Mouse (Mus musculus): ENCODE results near the gene Ppox. TPM values are rescaled to one million over a fixed set of nuclear protein-coding genes. Genes with fewer than 3 reads are reported as not detected.
"Not testable (repeated sequence)": the region's sequence is repeated elsewhere in the genome, so short reads cannot be mapped to it uniquely, and the experiment has no call there.

The Ppox gene
- 23.9 and 24.3 TPM in 2 replicates for polyA plus RNA-seq (2011; ENCODE audit: insufficient read length, low read depth, missing spikeins)

- TF ChIP-seq POLR2A (IDR thresholded peaks at IDR 0.05; ENCODE audit: low read depth, low read length) (peak; percentile 32), CTCF (IDR thresholded peaks at IDR 0.05; ENCODE audit: borderline replicate concordance, insufficient read depth, low read length) (no peak)
- peak within 1 kb of the TSS; percentile 68 for H3K4me3 ChIP-seq (ENCODE audit: insufficient read depth, low read length)
- no peaks in the 10 kb centered on the region for H3K4me1 ChIP-seq (ENCODE audit: control insufficient read depth, insufficient read depth, low read length)
- peak within 1 kb of the TSS; percentile 48 for H3K27ac ChIP-seq (ENCODE audit: insufficient read depth, low read length)
These were observed at the start of gene Ppox for GRCm38 (mm10) chr1:171280916-171281527. TSS of gene Ppox (minus strand) at chr1:171281186.

GRCm38 (mm10) chr1:171330216-171330560 lies 49.2 kb upstream of the Ppox start:
- H3K27ac ChIP-seq (ENCODE audit: insufficient read depth, low read length): peak overlapping the region; percentile 81
- TF ChIP-seq POLR2A (IDR thresholded peaks at IDR 0.05; ENCODE audit: low read depth, low read length) (no peak), CTCF (IDR thresholded peaks at IDR 0.05; ENCODE audit: borderline replicate concordance, insufficient read depth, low read length) (no peak)
- peak overlapping the region; percentile 75 for H3K4me3 ChIP-seq (ENCODE audit: insufficient read depth, low read length)
- peaks cover 7% of the 10 kb centered on the region; the same call in 1 of the 2 replicates for H3K4me1 ChIP-seq (ENCODE audit: control insufficient read depth, insufficient read depth, low read length)

- TF ChIP-seq CTCF (IDR thresholded peaks at IDR 0.05; ENCODE audit: borderline replicate concordance, insufficient read depth, low read length): no peak
- peak; percentile 73 for TF ChIP-seq POLR2A (IDR thresholded peaks at IDR 0.05; ENCODE audit: low read depth, low read length)
- H3K4me1 ChIP-seq (ENCODE audit: control insufficient read depth, insufficient read depth, low read length): peaks cover 7% of the 10 kb centered on the region; the same call in 1 of the 2 replicates
- H3K4me3 ChIP-seq (ENCODE audit: insufficient read depth, low read length): peak overlapping the region; percentile 87
- peak overlapping the region; percentile 92 for H3K27ac ChIP-seq (ENCODE audit: insufficient read depth, low read length)
These were observed 48.6 kb upstream of the Ppox start for GRCm38 (mm10) chr1:171329433-171330215.

GRCm38 (mm10) chr1:171328839-171329432 lies 48.0 kb upstream of the Ppox start, which contains the start of gene Dedd:
TSS of gene Dedd (plus strand) at chr1:171329145.
- Histone ChIP-seq H3K4me1 (ENCODE audit: control insufficient read depth, insufficient read depth, low read length) (peaks cover 7% of the 10 kb centered on the region; the same call in 1 of the 2 replicates), H3K4me3 (ENCODE audit: insufficient read depth, low read length) (peak within 1 kb of the TSS; percentile 87), H3K27ac (ENCODE audit: insufficient read depth, low read length) (peak within 1 kb of the TSS; percentile 92)
- TF ChIP-seq POLR2A (IDR thresholded peaks at IDR 0.05; ENCODE audit: low read depth, low read length) (peak; percentile 36; the same call in 1 of the 2 replicates), CTCF (IDR thresholded peaks at IDR 0.05; ENCODE audit: borderline replicate concordance, insufficient read depth, low read length) (no peak)

GRCm38 (mm10) chr1:171328244-171328643 lies 47.3 kb upstream of the Ppox start:
- H3K27ac ChIP-seq (ENCODE audit: insufficient read depth, low read length): peak overlapping the region; percentile 92
- peak overlapping the region; percentile 87 for H3K4me3 ChIP-seq (ENCODE audit: insufficient read depth, low read length)
- peaks cover 7% of the 10 kb centered on the region; the same call in 1 of the 2 replicates for H3K4me1 ChIP-seq (ENCODE audit: control insufficient read depth, insufficient read depth, low read length)
- no peak for TF ChIP-seq POLR2A (IDR thresholded peaks at IDR 0.05; ENCODE audit: low read depth, low read length)
- TF ChIP-seq CTCF (IDR thresholded peaks at IDR 0.05; ENCODE audit: borderline replicate concordance, insufficient read depth, low read length): no peak

GRCm38 (mm10) chr1:171326588-171326987 lies 45.6 kb upstream of the Ppox start:
- not testable (repeated sequence) for H3K4me3 ChIP-seq (ENCODE audit: insufficient read depth, low read length); H3K27ac ChIP-seq (ENCODE audit: insufficient read depth, low read length); H3K4me1 ChIP-seq (ENCODE audit: control insufficient read depth, insufficient read depth, low read length)

- Histone ChIP-seq H3K27ac (ENCODE audit: insufficient read depth, low read length) (no peak overlapping the region), H3K4me1 (ENCODE audit: control insufficient read depth, insufficient read depth, low read length) (peaks cover 5% of the 10 kb centered on the region; the same call in 1 of the 2 replicates), H3K4me3 (ENCODE audit: insufficient read depth, low read length) (no peak overlapping the region)
- TF ChIP-seq POLR2A (IDR thresholded peaks at IDR 0.05; ENCODE audit: low read depth, low read length) (no peak), CTCF (IDR thresholded peaks at IDR 0.05; ENCODE audit: borderline replicate concordance, insufficient read depth, low read length) (no peak)
These were observed 44.6 kb upstream of the Ppox start for GRCm38 (mm10) chr1:171325571-171325970.

GRCm38 (mm10) chr1:171322012-171322411 lies 41.0 kb upstream of the Ppox start:
- TF ChIP-seq POLR2A (IDR thresholded peaks at IDR 0.05; ENCODE audit: low read depth, low read length): no peak
- TF ChIP-seq CTCF (IDR thresholded peaks at IDR 0.05; ENCODE audit: borderline replicate concordance, insufficient read depth, low read length): no peak
- H3K27ac ChIP-seq (ENCODE audit: insufficient read depth, low read length): no peak overlapping the region
- no peaks in the 10 kb centered on the region for H3K4me1 ChIP-seq (ENCODE audit: control insufficient read depth, insufficient read depth, low read length)
- no peak overlapping the region for H3K4me3 ChIP-seq (ENCODE audit: insufficient read depth, low read length)

- TF ChIP-seq CTCF (IDR thresholded peaks at IDR 0.05; ENCODE audit: borderline replicate concordance, insufficient read depth, low read length): no peak
- TF ChIP-seq POLR2A (IDR thresholded peaks at IDR 0.05; ENCODE audit: low read depth, low read length): no peak
- Histone ChIP-seq H3K27ac (ENCODE audit: insufficient read depth, low read length) (no peak overlapping the region), H3K4me1 (ENCODE audit: control insufficient read depth, insufficient read depth, low read length) (no peaks in the 10 kb centered on the region), H3K4me3 (ENCODE audit: insufficient read depth, low read length) (no peak overlapping the region)
These were observed 40.4 kb upstream of the Ppox start for GRCm38 (mm10) chr1:171321415-171321814.

GRCm38 (mm10) chr1:171320151-171320550 lies 39.2 kb upstream of the Ppox start:
- TF ChIP-seq POLR2A (IDR thresholded peaks at IDR 0.05; ENCODE audit: low read depth, low read length) (no peak), CTCF (IDR thresholded peaks at IDR 0.05; ENCODE audit: borderline replicate concordance, insufficient read depth, low read length) (no peak)
- Histone ChIP-seq H3K4me3 (ENCODE audit: insufficient read depth, low read length) (no peak overlapping the region), H3K27ac (ENCODE audit: insufficient read depth, low read length) (no peak overlapping the region), H3K4me1 (ENCODE audit: control insufficient read depth, insufficient read depth, low read length) (no peaks in the 10 kb centered on the region)

Data from embryonic fibroblast, embryonic 13.5 days (primary cell).